Mouse (Mus musculus): Measurements from ENCODE around the gene Ankrd40. TPM values are rescaled to one million over a fixed set of nuclear protein-coding genes. Genes with fewer than 3 reads are reported as not detected.

Gene Ankrd40
- total and polyA plus RNA-seq, 3 experiments, result 56.0 to 98.8 (median 62.0) TPM

GRCm38 (mm10) chr11:94317515-94317914 is 10.3 kb upstream of the Ankrd40 start:
- Histone ChIP-seq H3K9me3 (replicated peaks; ENCODE audit: low read length) (no peaks in the 10 kb centered on the region), H3K36me3 (replicated peaks in 1 of 2; ENCODE audit: control insufficient read depth in 1 of 2, insufficient read depth in 1 of 2, low read length in 1 of 2) (peaks cover 2 to 60% of the 10 kb centered on the region in 2 experiments), H3K9ac (ENCODE audit: insufficient read depth, low read depth) (peak overlapping the region; percentile 58), H3K27ac (ENCODE audit: insufficient read depth, low read depth) (no peak overlapping the region), H3K27me3 (replicated peaks) (no peaks in the 10 kb centered on the region), H3K4me3 (replicated peaks in 1 of 3; ENCODE audit: low read depth in 2 of 3, low read length in 2 of 3, poor library complexity in 1 of 3) (peak overlapping the region in 2 of 3 experiments; percentile 1 to 18), H3K79me2 (replicated peaks; ENCODE audit: control insufficient read depth, extremely low read depth, insufficient read depth, poor library complexity, severe bottlenecking) (peaks cover 93% of the 10 kb centered on the region), H3K4me1 (ENCODE audit: control insufficient read depth in 1 of 2, insufficient read depth in 2 of 2) (peaks cover 13 to 79% of the 10 kb centered on the region in 2 experiments; a peak in 3 of 4 replicates), H3K4me2 (ENCODE audit: insufficient read depth, low read depth, poor library complexity, severe bottlenecking) (peak overlapping the region; percentile 96)
- in situ Hi-C loops (cut with MboI; ENCODE audit: low pct_ligation_motif_present, low pct_unique_long_range_greater_than_20kb, low sequenced_read_pairs), result no loop called here
- dilution Hi-C loops (cut with MboI; ENCODE audit: extremely low pct_ligation_motif_present, extremely low pct_unique_long_range_greater_than_20kb, low sequenced_read_pairs), result no loop called here
- TF ChIP-seq TBP (conservative IDR thresholded peaks at IDR 0.05; ENCODE audit: low read depth, low read length) (no peak), BHLHE40 (IDR thresholded peaks at IDR 0.05; ENCODE audit: low read depth, low read length) (peak; percentile 67), IRF4 (IDR thresholded peaks at IDR 0.05; ENCODE audit: low read depth, low read length) (peak; percentile 40; the same call in 1 of the 2 replicates)
- DNase-seq (ENCODE audit: extremely low read depth), result no peak

- dilution Hi-C loops (cut with MboI; ENCODE audit: extremely low pct_ligation_motif_present, extremely low pct_unique_long_range_greater_than_20kb, low sequenced_read_pairs), result no loop called here
- Histone ChIP-seq H3K36me3 (replicated peaks in 1 of 2; ENCODE audit: control insufficient read depth in 1 of 2, insufficient read depth in 1 of 2, low read length in 1 of 2) (peaks cover 2 to 54% of the 10 kb centered on the region in 2 experiments), H3K4me2 (ENCODE audit: insufficient read depth, low read depth, poor library complexity, severe bottlenecking) (peak overlapping the region; percentile 96), H3K9ac (ENCODE audit: insufficient read depth, low read depth) (peak overlapping the region; percentile 58), H3K4me3 (replicated peaks in 1 of 3; ENCODE audit: low read depth in 2 of 3, low read length in 2 of 3, poor library complexity in 1 of 3) (no peak overlapping the region), H3K27me3 (replicated peaks) (no peaks in the 10 kb centered on the region), H3K9me3 (replicated peaks; ENCODE audit: low read length) (no peaks in the 10 kb centered on the region), H3K27ac (ENCODE audit: insufficient read depth, low read depth) (no peak overlapping the region), H3K4me1 (ENCODE audit: control insufficient read depth in 1 of 2, insufficient read depth in 2 of 2) (peaks cover 12 to 79% of the 10 kb centered on the region in 2 experiments; a peak in 3 of 4 replicates), H3K79me2 (replicated peaks; ENCODE audit: control insufficient read depth, extremely low read depth, insufficient read depth, poor library complexity, severe bottlenecking) (peaks cover 88% of the 10 kb centered on the region)
- no peak for TF ChIP-seq ELF1 (IDR thresholded peaks at IDR 0.05; ENCODE audit: low read depth, low read length)
- no peak for TF ChIP-seq USF1 (IDR thresholded peaks at IDR 0.05; ENCODE audit: low read depth, low read length)
- no peak for TF ChIP-seq MAZ (IDR thresholded peaks at IDR 0.05; ENCODE audit: low read depth, low read length)
- no peak for TF ChIP-seq MYC (IDR thresholded peaks at IDR 0.05; ENCODE audit: low read depth, low read length)
- no peak for TF ChIP-seq IRF4 (IDR thresholded peaks at IDR 0.05; ENCODE audit: low read depth, low read length)
- TF ChIP-seq TCF12 (IDR thresholded peaks at IDR 0.05; ENCODE audit: low read depth, low read length), result no peak
- no peak for TF ChIP-seq NRF1 (IDR thresholded peaks at IDR 0.05; ENCODE audit: low read depth, low read length)
- no peak for TF ChIP-seq EP300 (IDR thresholded peaks at IDR 0.05; ENCODE audit: low read length)
- no peak for TF ChIP-seq TBP (conservative IDR thresholded peaks at IDR 0.05; ENCODE audit: low read depth, low read length)
- no peak for TF ChIP-seq CHD1 (IDR thresholded peaks at IDR 0.05; ENCODE audit: low read depth, low read length)
- TF ChIP-seq E2F4 (IDR thresholded peaks at IDR 0.05; ENCODE audit: insufficient replicate concordance, low read depth, low read length), result no peak
- TF ChIP-seq HCFC1 (IDR thresholded peaks at IDR 0.05; ENCODE audit: low read depth, low read length), result no peak
- TF ChIP-seq JUN (IDR thresholded peaks at IDR 0.05; ENCODE audit: insufficient read depth, low read depth, low read length), result no peak
- TF ChIP-seq RAD21 (IDR thresholded peaks at IDR 0.05; ENCODE audit: low read depth, low read length), result no peak
- no peak; the same call in 1 of the 2 replicates for TF ChIP-seq POLR2AphosphoS2 (IDR thresholded peaks at IDR 0.05; ENCODE audit: low read depth, low read length)
- TF ChIP-seq ZKSCAN1 (IDR thresholded peaks at IDR 0.05; ENCODE audit: borderline replicate concordance, low read depth, low read length), result no peak
- TF ChIP-seq MAFK (IDR thresholded peaks at IDR 0.05; ENCODE audit: insufficient replicate concordance, low read length), result no peak
- no peak for TF ChIP-seq ZC3H11A (IDR thresholded peaks at IDR 0.05; ENCODE audit: low read depth, low read length)
- no peak for TF ChIP-seq CHD2 (IDR thresholded peaks at IDR 0.05; ENCODE audit: low read length)
- no peak for DNase-seq (ENCODE audit: extremely low read depth)
- in situ Hi-C loops (cut with MboI; ENCODE audit: low pct_ligation_motif_present, low pct_unique_long_range_greater_than_20kb, low sequenced_read_pairs), result no loop called here
Measured at GRCm38 (mm10) chr11:94318056-94318455, 9.7 kb upstream of the Ankrd40 start.
